Mouse (Mus musculus) E14TG2a.4 (cell line): ENCODE results near the gene Grip1.

Experiments
- H3K27me3 ChIP-seq: 2 replicates; pipeline ENCODE4 v1.6.1; 2014; ENCODE audit warnings: low read length, control low read depth; ENCODE audit not compliant: insufficient read depth
- H3K36me3 ChIP-seq: 2 replicates; pipeline ENCODE4 v1.6.1; 2014; ENCODE audit warnings: low read length, control low read depth; ENCODE audit not compliant: insufficient read depth
- H3K4me1 ChIP-seq: replicated peaks from 2 replicates; pipeline ENCODE4 v1.6.1; 2014; ENCODE audit warnings: low read depth, low read length, control low read depth
- H3K4me3 ChIP-seq: replicated peaks from 2 replicates; pipeline ENCODE4 v1.5.1; 2014; ENCODE audit warnings: mild to moderate bottlenecking, low read length
- H3K9me3 ChIP-seq: 2 replicates; pipeline ENCODE4 v1.6.1; 2014; ENCODE audit warnings: low read length, control low read depth
- CTCF ChIP-seq: conservative IDR thresholded peaks from 2 replicates; pipeline ENCODE4 v1.5.1; 2014; ENCODE audit warnings: low read length
- NANOG ChIP-seq: IDR thresholded peaks from 2 replicates; pipeline ENCODE4 v1.6.1; 2014; ENCODE audit warnings: borderline replicate concordance, low read length, mixed read lengths
- POU5F1 ChIP-seq: IDR thresholded peaks from 2 replicates; pipeline ENCODE4 v1.6.1; 2014; ENCODE audit warnings: low read length, borderline replicate concordance

Gene Grip1

GRCm38 (mm10) chr10:120044714-120045234 is 591.1 kb downstream of the Grip1 start:
- H3K9me3 ChIP-seq, result peaks cover 6% of the 10 kb centered on the region
- no peak overlapping the region for H3K4me3 ChIP-seq
- no peaks in the 10 kb centered on the region for H3K27me3 ChIP-seq
- no peaks in the 10 kb centered on the region for H3K36me3 ChIP-seq
- TF ChIP-seq CTCF (no peak), POU5F1 (no peak), NANOG (no peak)
- no peaks in the 10 kb centered on the region for H3K4me1 ChIP-seq

GRCm38 (mm10) chr10:120060579-120061237 is 607.1 kb downstream of the Grip1 start:
- Histone ChIP-seq H3K4me3 (peak overlapping the region; percentile 41), H3K36me3 (no peaks in the 10 kb centered on the region), H3K9me3 (peaks cover 12% of the 10 kb centered on the region), H3K4me1 (peaks cover 10% of the 10 kb centered on the region), H3K27me3 (peaks cover 8% of the 10 kb centered on the region)
- TF ChIP-seq CTCF (no peak), POU5F1 (no peak), NANOG (no peak)

- Histone ChIP-seq H3K4me3 (peak overlapping the region; percentile 41), H3K4me1 (peaks cover 10% of the 10 kb centered on the region), H3K9me3 (peaks cover 14% of the 10 kb centered on the region), H3K27me3 (peaks cover 8% of the 10 kb centered on the region), H3K36me3 (no peaks in the 10 kb centered on the region)
- TF ChIP-seq NANOG, result no peak
Observed at GRCm38 (mm10) chr10:120061238-120062130, 607.9 kb downstream of the Grip1 start.

- Histone ChIP-seq H3K4me3 (no peak overlapping the region), H3K36me3 (no peaks in the 10 kb centered on the region), H3K27me3 (peaks cover 8% of the 10 kb centered on the region), H3K4me1 (peaks cover 13% of the 10 kb centered on the region), H3K9me3 (peaks cover 6% of the 10 kb centered on the region)
- no peak for TF ChIP-seq NANOG
- peak; percentile 79 for TF ChIP-seq CTCF
Observed at GRCm38 (mm10) chr10:120064424-120064823, 610.8 kb downstream of the Grip1 start.

GRCm38 (mm10) chr10:120066319-120066718 is 612.7 kb downstream of the Grip1 start:
- TF ChIP-seq CTCF (no peak), POU5F1 (no peak), NANOG (no peak)
- Histone ChIP-seq H3K36me3 (no peaks in the 10 kb centered on the region), H3K4me3 (no peak overlapping the region), H3K4me1 (peaks cover 19% of the 10 kb centered on the region), H3K27me3 (peaks cover 6% of the 10 kb centered on the region; the same call in 1 of the 2 replicates), H3K9me3 (peaks cover 6% of the 10 kb centered on the region)

GRCm38 (mm10) chr10:120077850-120078249 is 624.2 kb downstream of the Grip1 start:
- Histone ChIP-seq H3K4me3 (no peak overlapping the region), H3K9me3 (no peaks in the 10 kb centered on the region), H3K4me1 (peaks cover under 1% of the 10 kb centered on the region), H3K27me3 (no peaks in the 10 kb centered on the region), H3K36me3 (peaks cover 11% of the 10 kb centered on the region; the same call in 1 of the 2 replicates)
- TF ChIP-seq POU5F1 (no peak), CTCF (no peak; the same call in 1 of the 2 replicates), NANOG (no peak)

GRCm38 (mm10) chr10:120092548-120092947 is 638.9 kb downstream of the Grip1 start:
- no peaks in the 10 kb centered on the region for H3K9me3 ChIP-seq
- no peak for TF ChIP-seq NANOG
- peak; percentile 64 for TF ChIP-seq CTCF
- peaks cover 97% of the 10 kb centered on the region for H3K36me3 ChIP-seq
- H3K4me1 ChIP-seq, result peaks cover 57% of the 10 kb centered on the region
- no peaks in the 10 kb centered on the region for H3K27me3 ChIP-seq
- H3K4me3 ChIP-seq, result peak overlapping the region; percentile 23; the same call in 1 of the 2 replicates

GRCm38 (mm10) chr10:120095136-120095535 is 641.5 kb downstream of the Grip1 start:
- no peaks in the 10 kb centered on the region for H3K9me3 ChIP-seq
- H3K4me1 ChIP-seq, result peaks cover 49% of the 10 kb centered on the region
- no peak overlapping the region for H3K4me3 ChIP-seq
- H3K27me3 ChIP-seq, result no peaks in the 10 kb centered on the region
- TF ChIP-seq POU5F1 (no peak), CTCF (no peak), NANOG (no peak)
- H3K36me3 ChIP-seq, result peaks cover 94% of the 10 kb centered on the region
